Mouse (Mus musculus) cerebellum, adult 2 months (tissue): ENCODE measurements at regions not wholly inside any gene's neighbourhood (a gene's known extent, or its start where the extent isn't known, plus 50 kb on each side); places are given as distances from the start of the nearest gene placed in this dataset.

Experiments used
- DNase-seq, 2 experiments: peaks; one replicate each; pipeline ENCODE4 v3.0.0; 2021
- H3K27ac ChIP-seq: fragments of 200-500 bp; 2 replicates; pipeline ENCODE4 v1.5.1; 2012; ENCODE audit warnings: low read length, control low read depth, inconsistent platforms; ENCODE audit not compliant: insufficient read depth
- H3K27me3 ChIP-seq: fragments of 200-500 bp; 2 replicates; pipeline ENCODE4 v1.6.1; 2012; ENCODE audit warnings: inconsistent platforms, mild to moderate bottlenecking, low read length, moderate library complexity; ENCODE audit not compliant: control insufficient read depth, insufficient read depth
- H3K4me1 ChIP-seq: fragments of 200-500 bp; 2 replicates; pipeline ENCODE4 v1.6.1; 2011; ENCODE audit warnings: low read length; ENCODE audit not compliant: control insufficient read depth, insufficient read depth
- H3K4me3 ChIP-seq: fragments of 200-500 bp; replicated peaks from 2 replicates; pipeline ENCODE3; 2011; ENCODE audit warnings: mild to moderate bottlenecking, low read depth, low read length, control low read depth; ENCODE audit not compliant: insufficient read depth
- CTCF ChIP-seq: fragments of 200-500 bp; IDR thresholded peaks from 2 replicates; pipeline ENCODE4 v1.5.1; 2011; ENCODE audit warnings: low read depth, mild to moderate bottlenecking, control low read depth, low read length, moderate library complexity, borderline replicate concordance; ENCODE audit not compliant: insufficient read depth
- POLR2A ChIP-seq: fragments of 200-500 bp; IDR thresholded peaks from 2 replicates; pipeline ENCODE4 v1.6.1; 2011; ENCODE audit warnings: low read length, control low read depth, borderline replicate concordance; ENCODE audit not compliant: insufficient read depth
- WGBS: fragments of 180-500 bp; shearing (Covaris S2); methylation state at CpG from one replicate; pipeline ENCODE4 v1.1.7; 2018; 5-methylcytosine and 5-hydroxymethylcytosine counted together

DNA sequence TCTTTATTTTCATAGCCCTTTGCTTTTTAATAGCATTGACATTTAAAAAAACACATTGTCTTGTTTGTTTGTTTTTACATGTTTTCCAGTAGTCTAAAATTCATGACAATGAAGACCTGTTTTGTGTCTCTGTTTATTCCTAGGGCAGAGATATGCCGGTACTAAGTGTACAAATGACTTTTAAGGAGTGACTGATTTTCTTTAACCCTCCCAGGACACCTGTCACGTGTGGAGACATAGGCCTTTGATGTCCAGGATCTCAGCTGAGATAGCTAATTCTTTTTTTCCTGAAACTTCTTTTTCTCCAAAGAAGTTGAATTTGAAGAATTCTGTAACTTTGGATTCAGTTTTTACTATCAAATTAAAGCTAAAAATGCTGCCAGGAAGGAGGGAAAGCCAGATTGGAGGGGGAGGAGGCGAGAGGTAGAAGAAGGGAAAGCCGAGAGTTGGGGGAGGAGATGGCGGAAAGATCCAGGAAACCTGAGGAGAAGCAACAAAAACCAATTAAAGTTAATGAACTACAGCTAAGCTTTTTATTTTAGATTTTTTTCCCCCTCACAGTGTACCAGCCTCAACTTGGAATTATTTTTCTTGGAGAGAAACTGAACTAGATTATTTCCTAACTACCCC is 533.8 kb downstream of the Cetn3 start:
- Histone ChIP-seq H3K4me1 (no peaks in the 10 kb centered on the region), H3K27ac (no peak overlapping the region), H3K4me3 (no peak overlapping the region), H3K27me3 (no peaks in the 10 kb centered on the region)
- WGBS: 46% methylated on average over 5 of the region's 5 CpGs
- DNase-seq: no peak
- no peak for TF ChIP-seq POLR2A

GRCm38 (mm10) chr13:82317203-82317580 is 534.3 kb downstream of the Cetn3 start:
- Histone ChIP-seq H3K27me3 (no peaks in the 10 kb centered on the region), H3K4me3 (no peak overlapping the region), H3K27ac (no peak overlapping the region), H3K4me1 (no peaks in the 10 kb centered on the region)
- TF ChIP-seq CTCF: no peak
- no peak for TF ChIP-seq POLR2A
- DNase-seq: no peak
- WGBS: 13% methylated on average over 2 of the region's 2 CpGs

GRCm38 (mm10) chr13:82318395-82318794 is 535.5 kb downstream of the Cetn3 start:
- Histone ChIP-seq H3K4me1 (no peaks in the 10 kb centered on the region), H3K4me3 (no peak overlapping the region), H3K27me3 (no peaks in the 10 kb centered on the region), H3K27ac (no peak overlapping the region)
- TF ChIP-seq CTCF (no peak), POLR2A (no peak)
- WGBS: 85% methylated on average over 3 of the region's 3 CpGs
- no peak for DNase-seq

DNA sequence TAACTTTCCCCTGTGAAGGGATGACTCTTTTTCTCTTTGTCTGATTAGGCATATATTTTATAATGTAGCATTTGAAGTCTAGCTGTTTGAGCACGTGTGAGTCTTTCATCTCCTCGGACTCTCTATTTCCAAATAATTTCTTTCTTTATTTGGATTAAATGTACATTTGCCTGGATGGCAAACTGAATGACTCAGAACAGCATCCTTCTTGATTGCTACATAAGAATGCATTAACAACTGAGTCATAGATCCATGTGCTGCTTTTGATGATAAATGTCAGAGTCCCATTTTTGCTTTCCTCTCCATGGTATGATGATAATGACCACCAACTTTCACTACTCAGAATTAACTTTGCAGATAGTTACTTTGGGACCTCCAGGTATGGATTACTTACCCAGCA is 571.5 kb downstream of the Cetn3 start:
- no peak for DNase-seq
- no peaks in the 10 kb centered on the region for H3K27me3 ChIP-seq
- WGBS: 92% methylated on average over 2 of the region's 2 CpGs
- H3K4me1 ChIP-seq: no peaks in the 10 kb centered on the region
- TF ChIP-seq CTCF: no peak
- no peak for TF ChIP-seq POLR2A
- H3K27ac ChIP-seq: no peak overlapping the region
- H3K4me3 ChIP-seq: no peak overlapping the region

- no peak overlapping the region for H3K27ac ChIP-seq
- no peaks in the 10 kb centered on the region for H3K27me3 ChIP-seq
- no peak for DNase-seq
- no peak overlapping the region for H3K4me3 ChIP-seq
- no peak for TF ChIP-seq CTCF
- no peak for TF ChIP-seq POLR2A
- no peaks in the 10 kb centered on the region for H3K4me1 ChIP-seq
Measured at GRCm38 (mm10) chr13:82355296-82355695, 572.4 kb downstream of the Cetn3 start.

DNA sequence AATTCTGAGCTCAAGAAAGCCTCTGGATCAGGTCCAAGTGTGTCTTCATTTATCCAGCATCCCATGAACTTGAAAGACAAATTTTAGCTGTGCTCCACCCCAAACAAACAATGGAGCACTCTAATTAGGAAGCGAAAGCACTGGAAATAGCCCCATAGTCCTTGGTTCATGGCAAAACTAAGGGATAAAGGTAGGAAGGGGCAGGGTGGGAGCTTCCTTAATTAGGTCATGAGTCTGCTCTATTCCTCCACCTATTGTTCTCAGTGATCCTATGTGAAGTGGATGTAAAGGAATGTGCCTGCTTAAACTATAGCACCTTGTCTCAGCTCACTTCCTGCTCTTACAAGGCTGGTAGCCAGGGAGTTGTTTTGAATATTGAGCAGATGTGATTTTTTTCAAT is 576.6 kb downstream of the Cetn3 start:
- Histone ChIP-seq H3K27me3 (no peaks in the 10 kb centered on the region), H3K4me3 (no peak overlapping the region), H3K27ac (no peak overlapping the region), H3K4me1 (no peaks in the 10 kb centered on the region)
- 61% methylated on average over 1 of the region's 1 CpGs for WGBS
- TF ChIP-seq CTCF (no peak), POLR2A (no peak)
- no peak for DNase-seq

DNA sequence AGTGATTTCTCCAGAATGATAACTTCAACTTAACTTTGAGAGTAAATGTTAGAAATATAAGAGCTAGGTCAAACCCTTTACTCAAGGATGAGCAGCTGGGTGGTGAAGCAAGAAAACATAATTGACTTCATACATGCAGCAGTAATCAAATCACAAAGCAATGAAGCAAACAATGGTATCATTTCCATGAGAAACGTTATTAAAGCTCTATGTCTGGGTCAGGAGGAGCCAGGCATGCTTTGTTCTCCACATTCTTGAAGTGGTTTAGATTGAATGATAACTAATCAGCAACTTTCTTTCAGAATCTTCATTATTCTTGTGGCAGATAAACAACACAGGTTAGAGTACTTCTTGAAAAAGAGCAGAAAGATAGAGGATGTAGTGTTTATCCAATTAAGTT is 577.8 kb downstream of the Cetn3 start:
- H3K4me3 ChIP-seq: no peak overlapping the region
- H3K27me3 ChIP-seq: no peaks in the 10 kb centered on the region
- 12% methylated on average over 1 of the region's 1 CpGs for WGBS
- no peak overlapping the region for H3K27ac ChIP-seq
- no peaks in the 10 kb centered on the region for H3K4me1 ChIP-seq
- DNase-seq: no peak
- TF ChIP-seq POLR2A: no peak
- TF ChIP-seq CTCF: no peak

DNA sequence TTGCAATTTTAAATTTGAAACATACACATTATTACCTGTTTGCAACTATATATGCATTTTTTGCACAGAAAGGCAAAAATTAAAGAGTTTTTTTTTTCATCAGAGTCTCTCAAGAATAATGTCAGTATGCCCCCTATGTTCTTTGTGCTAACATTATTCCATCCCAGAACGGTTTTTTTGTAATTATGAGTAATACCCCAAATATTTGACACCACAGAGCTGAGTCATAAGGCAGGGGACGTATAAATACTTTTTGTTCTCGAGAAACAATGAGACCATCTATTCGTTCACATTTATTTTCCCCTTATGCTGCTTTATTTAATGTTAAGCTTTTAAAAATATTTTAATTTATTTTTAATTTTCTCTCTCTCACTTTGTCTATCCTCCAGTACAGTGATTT is 578.5 kb downstream of the Cetn3 start:
- H3K27me3 ChIP-seq: no peaks in the 10 kb centered on the region
- H3K27ac ChIP-seq: no peak overlapping the region
- DNase-seq: no peak
- no peak overlapping the region for H3K4me3 ChIP-seq
- H3K4me1 ChIP-seq: no peaks in the 10 kb centered on the region
- TF ChIP-seq POLR2A (no peak), CTCF (no peak)
- 85% methylated on average over 4 of the region's 4 CpGs for WGBS
